Mouse (Mus musculus): ENCODE measurements around the gene Snx8. TPM values are rescaled to one million over a fixed set of nuclear protein-coding genes. Genes with fewer than 3 reads are reported as not detected.

Gene Snx8
- total and polyA plus RNA-seq, 3 experiments: 10.5 to 15.8 (median 12.0) TPM

GRCm38 (mm10) chr5:140389647-140390046 lies 585 bp upstream of the Snx8 start:
- no peaks in the 10 kb centered on the region for H3K36me3 ChIP-seq (ENCODE audit: control insufficient read depth, insufficient read depth, low read length)
- no peak for TF ChIP-seq EP300 (IDR thresholded peaks at IDR 0.05; ENCODE audit: insufficient read depth, low read depth, low read length)
- TF ChIP-seq CTCF (IDR thresholded peaks at IDR 0.05): no peak
- no peak for TF ChIP-seq POLR2A (IDR thresholded peaks at IDR 0.05; ENCODE audit: insufficient read depth, low read depth, low read length)
- no peak overlapping the region; the same call in 1 of the 2 replicates for H3K9ac ChIP-seq (ENCODE audit: low read depth, low read length)
- H3K4me1 ChIP-seq (ENCODE audit: control insufficient read depth, insufficient read depth, low read length): peaks cover 2% of the 10 kb centered on the region; the same call in 1 of the 2 replicates
- H3K4me3 ChIP-seq: peak overlapping the region; percentile 62; the same call in 1 of the 2 replicates
- peaks cover 1% of the 10 kb centered on the region; the same call in 1 of the 2 replicates for H3K79me2 ChIP-seq (replicated peaks; ENCODE audit: control insufficient read depth, insufficient read depth, low read length)
- DNase-seq: no peak
- no peaks in the 10 kb centered on the region for H3K27me3 ChIP-seq (ENCODE audit: control insufficient read depth, insufficient read depth, low read length)
- WGBS: 47% methylated on average over 3 of the region's 3 CpGs
- H3K27ac ChIP-seq: no peak overlapping the region
- intact Hi-C loops (cut with DNase I): loop anchor here (2.0 to 5.0 kb wide), 4 partner anchors 29 to 147 kb away; partner anchors contain the start of genes Eif3b and Mrm2

GRCm38 (mm10) chr5:140387816-140388510 lies 1.1 kb downstream of the Snx8 start:
- WGBS: 69% methylated on average over 12 of the region's 12 CpGs
- Histone ChIP-seq H3K27me3 (ENCODE audit: control insufficient read depth, insufficient read depth, low read length) (no peaks in the 10 kb centered on the region), H3K79me2 (replicated peaks; ENCODE audit: control insufficient read depth, insufficient read depth, low read length) (peaks cover 1% of the 10 kb centered on the region), H3K36me3 (ENCODE audit: control insufficient read depth, insufficient read depth, low read length) (no peaks in the 10 kb centered on the region), H3K4me1 (ENCODE audit: control insufficient read depth, insufficient read depth, low read length) (peaks cover 6% of the 10 kb centered on the region), H3K9ac (ENCODE audit: low read depth, low read length) (no peak overlapping the region), H3K4me3 (peak overlapping the region; percentile 62), H3K27ac (peak overlapping the region; percentile 58; the same call in 1 of the 2 replicates)
- TF ChIP-seq CTCF (IDR thresholded peaks at IDR 0.05) (no peak), POLR2A (IDR thresholded peaks at IDR 0.05; ENCODE audit: insufficient read depth, low read depth, low read length) (no peak), EP300 (IDR thresholded peaks at IDR 0.05; ENCODE audit: insufficient read depth, low read depth, low read length) (no peak)
- intact Hi-C loops (cut with DNase I): loop anchor here (2.0 to 5.0 kb wide), 3 partner anchors 31 to 149 kb away; partner anchors contain the start of genes Eif3b and Mrm2
- DNase-seq: no peak

GRCm38 (mm10) chr5:140387236-140387635 lies 1.8 kb downstream of the Snx8 start:
- WGBS: 87% methylated on average over 7 of the region's 7 CpGs
- intact Hi-C loops (cut with DNase I): loop anchor here (5.0 kb wide), 1 partner anchor 55 kb away; the partner anchor contains the start of gene Mrm2
- H3K4me3 ChIP-seq: no peak overlapping the region

DNA sequence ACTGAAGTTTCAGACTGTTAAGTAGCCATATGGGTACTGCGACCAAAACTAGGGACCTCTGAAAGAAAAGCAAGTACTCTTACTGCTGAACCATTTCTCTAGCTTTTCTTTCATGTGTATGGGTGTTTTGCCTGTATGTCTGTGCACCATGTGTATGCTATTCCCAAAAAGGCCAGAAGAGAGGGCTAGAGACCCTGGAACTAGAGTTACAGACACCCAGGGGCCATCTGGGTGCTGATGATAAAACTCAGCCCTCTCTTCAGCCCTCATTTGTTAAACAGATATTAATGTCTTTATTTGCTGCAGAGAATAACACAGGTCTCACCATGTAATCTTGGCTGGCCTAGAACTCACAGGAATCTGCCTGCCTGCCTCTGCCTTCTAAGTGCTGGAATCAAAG lies 4.6 kb downstream of the Snx8 start:
- H3K4me1 ChIP-seq (ENCODE audit: control insufficient read depth, insufficient read depth, low read length): peaks cover 6% of the 10 kb centered on the region
- no peaks in the 10 kb centered on the region for H3K36me3 ChIP-seq (ENCODE audit: control insufficient read depth, insufficient read depth, low read length)
- no peak overlapping the region for H3K9ac ChIP-seq (ENCODE audit: low read depth, low read length)
- no peak overlapping the region for H3K4me3 ChIP-seq
- H3K79me2 ChIP-seq (replicated peaks; ENCODE audit: control insufficient read depth, insufficient read depth, low read length): peaks cover 1% of the 10 kb centered on the region
- TF ChIP-seq POLR2A (IDR thresholded peaks at IDR 0.05; ENCODE audit: insufficient read depth, low read depth, low read length): no peak
- DNase-seq: no peak
- intact Hi-C loops (cut with DNase I): no loop called here
- no peak overlapping the region for H3K27ac ChIP-seq
- WGBS: 94% methylated on average over 1 of the region's 1 CpGs
- H3K27me3 ChIP-seq (ENCODE audit: control insufficient read depth, insufficient read depth, low read length): no peaks in the 10 kb centered on the region

More at GRCm38 (mm10) chr5:140387236-140387635, 1.8 kb downstream of the Snx8 start:
- H3K36me3 ChIP-seq (ENCODE audit: control insufficient read depth, insufficient read depth, low read length): no peaks in the 10 kb centered on the region
- no peak for DNase-seq
- no peak overlapping the region for H3K9ac ChIP-seq (ENCODE audit: low read depth, low read length)
- TF ChIP-seq CTCF (IDR thresholded peaks at IDR 0.05) (no peak), EP300 (IDR thresholded peaks at IDR 0.05; ENCODE audit: insufficient read depth, low read depth, low read length) (no peak), POLR2A (IDR thresholded peaks at IDR 0.05; ENCODE audit: insufficient read depth, low read depth, low read length) (no peak)
- H3K79me2 ChIP-seq (replicated peaks; ENCODE audit: control insufficient read depth, insufficient read depth, low read length): peaks cover 1% of the 10 kb centered on the region
- peaks cover 6% of the 10 kb centered on the region for H3K4me1 ChIP-seq (ENCODE audit: control insufficient read depth, insufficient read depth, low read length)
- no peak overlapping the region for H3K27ac ChIP-seq
- no peaks in the 10 kb centered on the region for H3K27me3 ChIP-seq (ENCODE audit: control insufficient read depth, insufficient read depth, low read length)

DNA sequence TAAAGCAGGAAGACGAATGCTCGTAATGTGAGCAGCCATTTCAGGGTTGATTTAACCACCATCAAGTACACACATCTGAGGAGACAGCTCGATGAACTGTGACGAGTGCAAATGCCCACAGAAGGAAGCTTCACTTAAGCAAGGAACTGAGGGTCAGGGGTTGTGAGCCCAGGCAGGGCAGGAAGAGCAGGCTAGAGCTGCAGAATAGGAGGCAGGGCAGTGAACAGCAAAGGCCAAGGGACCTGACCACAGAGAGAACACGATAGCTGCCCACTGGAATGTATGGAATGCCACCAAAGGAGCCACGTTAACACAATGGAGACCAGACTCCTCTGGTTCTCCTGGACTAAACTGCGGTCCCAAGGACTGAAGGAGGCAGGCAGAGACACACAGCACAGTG lies 5.5 kb downstream of the Snx8 start:
- no peak for DNase-seq
- H3K27me3 ChIP-seq (ENCODE audit: control insufficient read depth, insufficient read depth, low read length): no peaks in the 10 kb centered on the region
- H3K4me3 ChIP-seq: no peak overlapping the region
- peaks cover 7% of the 10 kb centered on the region for H3K4me1 ChIP-seq (ENCODE audit: control insufficient read depth, insufficient read depth, low read length)
- intact Hi-C loops (cut with DNase I): no loop called here
- H3K36me3 ChIP-seq (ENCODE audit: control insufficient read depth, insufficient read depth, low read length): no peaks in the 10 kb centered on the region
- no peak overlapping the region for H3K27ac ChIP-seq
- no peak for TF ChIP-seq CTCF (IDR thresholded peaks at IDR 0.05)
- TF ChIP-seq EP300 (IDR thresholded peaks at IDR 0.05; ENCODE audit: insufficient read depth, low read depth, low read length): no peak
- TF ChIP-seq POLR2A (IDR thresholded peaks at IDR 0.05; ENCODE audit: insufficient read depth, low read depth, low read length): no peak
- 30% methylated on average over 7 of the region's 7 CpGs for WGBS
- H3K79me2 ChIP-seq (replicated peaks; ENCODE audit: control insufficient read depth, insufficient read depth, low read length): peaks cover 1% of the 10 kb centered on the region
- H3K9ac ChIP-seq (ENCODE audit: low read depth, low read length): no peak overlapping the region

DNA sequence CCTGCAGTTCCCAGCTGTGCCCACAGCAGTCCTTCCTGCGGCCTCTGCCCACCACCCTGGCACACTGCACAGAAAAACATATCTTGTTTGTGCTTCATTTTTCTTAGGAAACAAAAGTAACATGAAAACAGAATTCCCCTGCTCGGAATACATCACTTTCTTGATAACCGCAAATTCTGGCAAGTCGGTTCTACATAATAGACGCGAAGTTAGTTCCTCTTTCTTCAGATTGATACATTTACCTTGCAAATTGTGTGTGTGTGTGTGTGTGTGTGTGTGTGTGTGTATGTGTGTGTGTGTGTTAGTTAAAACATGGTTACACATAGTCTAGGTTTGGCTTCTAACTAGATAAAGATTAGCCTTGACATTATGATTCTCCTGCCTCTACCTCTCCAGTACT lies 6.4 kb downstream of the Snx8 start:
- DNase-seq: no peak
- no peaks in the 10 kb centered on the region for H3K27me3 ChIP-seq (ENCODE audit: control insufficient read depth, insufficient read depth, low read length)
- TF ChIP-seq EP300 (IDR thresholded peaks at IDR 0.05; ENCODE audit: insufficient read depth, low read depth, low read length) (no peak), POLR2A (IDR thresholded peaks at IDR 0.05; ENCODE audit: insufficient read depth, low read depth, low read length) (no peak), CTCF (IDR thresholded peaks at IDR 0.05) (no peak)
- 85% methylated on average over 6 of the region's 6 CpGs for WGBS
- H3K9ac ChIP-seq (ENCODE audit: low read depth, low read length): no peak overlapping the region
- intact Hi-C loops (cut with DNase I): no loop called here
- no peaks in the 10 kb centered on the region for H3K36me3 ChIP-seq (ENCODE audit: control insufficient read depth, insufficient read depth, low read length)
- H3K4me1 ChIP-seq (ENCODE audit: control insufficient read depth, insufficient read depth, low read length): peaks cover 5% of the 10 kb centered on the region
- H3K4me3 ChIP-seq: no peak overlapping the region
- H3K79me2 ChIP-seq (replicated peaks; ENCODE audit: control insufficient read depth, insufficient read depth, low read length): peaks cover 1% of the 10 kb centered on the region
- H3K27ac ChIP-seq: no peak overlapping the region
